Mouse (Mus musculus) lung, embryonic 15.5 days (tissue): Measurements from ENCODE around the gene Trnau1ap. TPM values are rescaled to one million over a fixed set of nuclear protein-coding genes. Genes with fewer than 3 reads are reported as not detected.
"Not testable (repeated sequence)": the region's sequence is repeated elsewhere in the genome, so short reads cannot be mapped to it uniquely, and the experiment has no call there.

Experiments
- ATAC-seq: fragments of 200-750 bp; cut with Nextera tagmentation; 2 replicates; pipeline ENCODE4 v1.8.0; 2017; ENCODE audit warnings: moderate number of reproducible peaks, borderline replicate concordance; ENCODE audit not compliant: low FRiP score, low TSS enrichment; ENCODE audit errors: extremely low read depth
- H3K27ac ChIP-seq: fragments of 300-500 bp; sonication (generic); 2 replicates; pipeline ENCODE4 v1.5.1; 2015; ENCODE audit warnings: moderate library complexity, mild to moderate bottlenecking, inconsistent platforms
- H3K27me3 ChIP-seq: fragments of 300-500 bp; sonication (generic); 2 replicates; pipeline ENCODE4 v1.6.1; 2015; ENCODE audit warnings: inconsistent platforms
- H3K36me3 ChIP-seq: fragments of 300-500 bp; sonication (generic); 2 replicates; pipeline ENCODE4 v1.6.1; 2015; ENCODE audit warnings: inconsistent platforms
- H3K4me1 ChIP-seq: fragments of 300-500 bp; sonication (generic); 2 replicates; pipeline ENCODE4 v1.6.1; 2015; ENCODE audit warnings: inconsistent platforms
- H3K4me2 ChIP-seq: fragments of 300-500 bp; sonication (generic); 2 replicates; pipeline ENCODE4 v1.6.1; 2015; ENCODE audit warnings: inconsistent platforms, mild to moderate bottlenecking, moderate library complexity
- H3K4me3 ChIP-seq: fragments of 300-500 bp; sonication (generic); 2 replicates; pipeline ENCODE4 v1.5.1; 2015; ENCODE audit warnings: mild to moderate bottlenecking, inconsistent platforms
- H3K9ac ChIP-seq: fragments of 300-500 bp; sonication (generic); 2 replicates; pipeline ENCODE4 v1.6.1; 2015; ENCODE audit warnings: inconsistent platforms
- H3K9me3 ChIP-seq: fragments of 300-500 bp; sonication (generic); 2 replicates; pipeline ENCODE4 v1.6.1; 2016; ENCODE audit warnings: inconsistent platforms
- WGBS: fragments of 180-500 bp; shearing (Covaris S2); methylation state at CpG from one replicate; pipeline ENCODE4 v1.1.7; 2015; 5-methylcytosine and 5-hydroxymethylcytosine counted together
- polyA plus RNA-seq: library from polyadenylated mRNA; unstranded; fragments of >200 nt; fragmentation: Nextera tagmentation; extraction: Ambion mirVana; gene quantifications from 2 replicates; pipeline ENCODE4 v1.2.1, GENCODE M21; 2015

Trnau1ap gene
- polyA plus RNA-seq, 1 experiment from 2014 or later = 67.2 TPM

GRCm38 (mm10) chr4:132308437-132309139 lies 20.8 kb downstream of the Trnau1ap start:
- Histone ChIP-seq H3K4me3 (peak overlapping the region; percentile 81), H3K9me3 (no peaks in the 10 kb centered on the region), H3K36me3 (peaks cover 30% of the 10 kb centered on the region), H3K4me1 (peaks cover 8% of the 10 kb centered on the region), H3K27me3 (no peaks in the 10 kb centered on the region), H3K4me2 (peak overlapping the region; percentile 69), H3K27ac (peak overlapping the region; percentile 83), H3K9ac (peak overlapping the region; percentile 85)
- ATAC-seq = peak; percentile 87
- WGBS = under 1% methylated on average over 41 of the region's 41 CpGs

GRCm38 (mm10) chr4:132306004-132306403 lies 23.3 kb downstream of the Trnau1ap start:
- peaks cover 15% of the 10 kb centered on the region for H3K36me3 ChIP-seq
- H3K4me3 ChIP-seq = no peak overlapping the region
- 65% methylated on average over 6 of the region's 6 CpGs for WGBS
- no peaks in the 10 kb centered on the region for H3K9me3 ChIP-seq
- no peaks in the 10 kb centered on the region for H3K27me3 ChIP-seq
- H3K4me2 ChIP-seq = no peak overlapping the region
- peaks cover 16% of the 10 kb centered on the region for H3K4me1 ChIP-seq
- H3K27ac ChIP-seq = no peak overlapping the region
- ATAC-seq = no peak
- no peak overlapping the region for H3K9ac ChIP-seq

GRCm38 (mm10) chr4:132305276-132305675 lies 24.1 kb downstream of the Trnau1ap start:
- H3K9ac ChIP-seq = no peak overlapping the region
- H3K27ac ChIP-seq = no peak overlapping the region
- no peaks in the 10 kb centered on the region for H3K9me3 ChIP-seq
- WGBS = 73% methylated on average over 8 of the region's 8 CpGs
- H3K4me3 ChIP-seq = no peak overlapping the region
- no peaks in the 10 kb centered on the region for H3K27me3 ChIP-seq
- peaks cover 7% of the 10 kb centered on the region for H3K36me3 ChIP-seq
- no peak for ATAC-seq
- peaks cover 16% of the 10 kb centered on the region for H3K4me1 ChIP-seq
- H3K4me2 ChIP-seq = no peak overlapping the region

- not testable (repeated sequence) for H3K36me3 ChIP-seq, ATAC-seq, H3K9me3 ChIP-seq, H3K27ac ChIP-seq, H3K4me1 ChIP-seq, H3K27me3 ChIP-seq
- Histone ChIP-seq H3K4me3 (peak overlapping the region; percentile 46), H3K4me2 (peak overlapping the region; percentile 63), H3K9ac (peak overlapping the region; percentile 50)
- WGBS = 41% methylated on average over 6 of the region's 6 CpGs
Observed at GRCm38 (mm10) chr4:132303484-132303883, 25.9 kb downstream of the Trnau1ap start.

GRCm38 (mm10) chr4:132302939-132303479 lies 26.3 kb downstream of the Trnau1ap start, which contains the start of gene Rab42:
Rab42 (minus strand) TSS chr4:132303385.
- H3K9me3 ChIP-seq = no peaks in the 10 kb centered on the region
- peak within 1 kb of the TSS; percentile 5; the same call in 1 of the 2 replicates for H3K27ac ChIP-seq
- no peaks in the 10 kb centered on the region for H3K36me3 ChIP-seq
- peak; percentile 76 for ATAC-seq
- H3K4me3 ChIP-seq = peak within 1 kb of the TSS; percentile 46
- H3K27me3 ChIP-seq = no peaks in the 10 kb centered on the region
- H3K9ac ChIP-seq = peak within 1 kb of the TSS; percentile 50
- WGBS = 2% methylated on average over 31 of the region's 31 CpGs
- H3K4me2 ChIP-seq = peak within 1 kb of the TSS; percentile 63
- H3K4me1 ChIP-seq = 0 out of 2 replicates have a peak, but pooled peaks cover 8% of the 10 kb centered on the region

GRCm38 (mm10) chr4:132301965-132302938 lies 27.1 kb downstream of the Trnau1ap start:
- no peaks in the 10 kb centered on the region for H3K27me3 ChIP-seq
- H3K4me3 ChIP-seq = peak overlapping the region; percentile 46
- H3K9me3 ChIP-seq = no peaks in the 10 kb centered on the region
- peak; percentile 5; the same call in 1 of the 2 replicates for ATAC-seq
- no peaks in the 10 kb centered on the region for H3K36me3 ChIP-seq
- 54% methylated on average over 16 of the region's 16 CpGs for WGBS
- peak overlapping the region; percentile 63 for H3K4me2 ChIP-seq
- peak overlapping the region; percentile 50 for H3K9ac ChIP-seq
- H3K27ac ChIP-seq = 0 out of 2 replicates have a peak overlapping the region, but pooled peaks have one; percentile 5
- 0 out of 2 replicates have a peak, but pooled peaks cover 8% of the 10 kb centered on the region for H3K4me1 ChIP-seq

GRCm38 (mm10) chr4:132301486-132301885 lies 27.9 kb downstream of the Trnau1ap start:
- H3K36me3 ChIP-seq = no peaks in the 10 kb centered on the region
- H3K4me3 ChIP-seq = no peak overlapping the region
- no peak overlapping the region for H3K4me2 ChIP-seq
- no peaks in the 10 kb centered on the region for H3K9me3 ChIP-seq
- 72% methylated on average over 6 of the region's 6 CpGs for WGBS
- no peak overlapping the region for H3K27ac ChIP-seq
- no peak for ATAC-seq
- H3K9ac ChIP-seq = no peak overlapping the region
- no peaks in the 10 kb centered on the region for H3K27me3 ChIP-seq
- H3K4me1 ChIP-seq = 0 out of 2 replicates have a peak, but pooled peaks cover 8% of the 10 kb centered on the region

GRCm38 (mm10) chr4:132299849-132300248 lies 29.5 kb downstream of the Trnau1ap start:
- Histone ChIP-seq H3K9me3 (no peaks in the 10 kb centered on the region), H3K27ac (no peak overlapping the region), H3K4me2 (no peak overlapping the region), H3K9ac (no peak overlapping the region), H3K4me1 (0 out of 2 replicates have a peak, but pooled peaks cover 8% of the 10 kb centered on the region), H3K27me3 (no peaks in the 10 kb centered on the region), H3K4me3 (no peak overlapping the region), H3K36me3 (no peaks in the 10 kb centered on the region)
- WGBS = 76% methylated on average over 1 of the region's 1 CpGs
- no peak for ATAC-seq

- Histone ChIP-seq H3K27ac (no peak overlapping the region), H3K4me2 (no peak overlapping the region), H3K9me3 (no peaks in the 10 kb centered on the region), H3K27me3 (no peaks in the 10 kb centered on the region), H3K4me3 (no peak overlapping the region), H3K4me1 (no peaks in the 10 kb centered on the region), H3K9ac (no peak overlapping the region), H3K36me3 (peaks cover 6% of the 10 kb centered on the region; the same call in 1 of the 2 replicates)
- 47% methylated on average over 8 of the region's 8 CpGs for WGBS
- no peak for ATAC-seq
Observed at GRCm38 (mm10) chr4:132295696-132296390, 33.5 kb downstream of the Trnau1ap start.

- no peak overlapping the region for H3K9ac ChIP-seq
- H3K27me3 ChIP-seq = no peaks in the 10 kb centered on the region
- H3K4me1 ChIP-seq = no peaks in the 10 kb centered on the region
- no peaks in the 10 kb centered on the region for H3K9me3 ChIP-seq
- peaks cover 17% of the 10 kb centered on the region for H3K36me3 ChIP-seq
- WGBS = 70% methylated on average over 7 of the region's 7 CpGs
- ATAC-seq = no peak
- H3K4me3 ChIP-seq = no peak overlapping the region
- no peak overlapping the region for H3K27ac ChIP-seq
- no peak overlapping the region for H3K4me2 ChIP-seq
Observed at GRCm38 (mm10) chr4:132293682-132294240, 35.6 kb downstream of the Trnau1ap start.

GRCm38 (mm10) chr4:132292988-132293387 lies 36.4 kb downstream of the Trnau1ap start:
- H3K9ac ChIP-seq = no peak overlapping the region
- no peak for ATAC-seq
- no peak overlapping the region for H3K4me2 ChIP-seq
- H3K9me3 ChIP-seq = no peaks in the 10 kb centered on the region
- no peaks in the 10 kb centered on the region for H3K27me3 ChIP-seq
- H3K4me1 ChIP-seq = no peaks in the 10 kb centered on the region
- 41% methylated on average over 4 of the region's 4 CpGs for WGBS
- no peak overlapping the region for H3K4me3 ChIP-seq
- peaks cover 17% of the 10 kb centered on the region for H3K36me3 ChIP-seq
- H3K27ac ChIP-seq = no peak overlapping the region
